Mouse (Mus musculus): ENCODE data around the gene Ankrd12.

Ankrd12 gene

DNA sequence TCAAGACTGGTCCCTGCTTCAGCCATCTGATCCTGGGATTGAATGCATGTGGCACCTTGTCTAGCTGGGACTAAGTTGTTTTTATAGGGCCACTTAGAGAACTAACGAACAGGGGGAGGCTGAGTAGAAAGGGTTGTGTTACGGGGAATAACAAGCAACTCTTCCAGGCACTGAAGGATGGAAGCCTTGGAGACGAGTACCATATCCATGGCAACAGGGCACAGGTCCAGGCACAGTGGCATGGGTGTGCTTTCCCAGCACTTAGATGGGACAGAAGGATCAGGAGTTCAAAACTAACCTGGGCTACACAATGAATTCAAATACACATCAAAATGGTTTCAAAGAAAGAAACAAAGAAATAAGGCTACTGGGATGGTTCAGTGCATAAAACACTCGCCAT is 149.8 kb downstream of the Ankrd12 start:
- Histone ChIP-seq H3K27me3 (ENCODE audit: insufficient read depth, low read length) (no peaks in the 10 kb centered on the region), H3K36me3 (ENCODE audit: insufficient read depth, low read length) (peaks cover 77% of the 10 kb centered on the region), H3K9me3 (ENCODE audit: low read length) (no peaks in the 10 kb centered on the region), H3K4me1 (replicated peaks; ENCODE audit: low read depth, low read length) (peaks cover 30% of the 10 kb centered on the region), H3K4me3 (replicated peaks; ENCODE audit: low read length) (no peak overlapping the region)
- no peak for TF ChIP-seq POU5F1 (IDR thresholded peaks at IDR 0.05; ENCODE audit: borderline replicate concordance, low read length)
- no peak for TF ChIP-seq CTCF (conservative IDR thresholded peaks at IDR 0.05; ENCODE audit: low read length)
- TF ChIP-seq NANOG (IDR thresholded peaks at IDR 0.05; ENCODE audit: borderline replicate concordance, low read length): no peak

DNA sequence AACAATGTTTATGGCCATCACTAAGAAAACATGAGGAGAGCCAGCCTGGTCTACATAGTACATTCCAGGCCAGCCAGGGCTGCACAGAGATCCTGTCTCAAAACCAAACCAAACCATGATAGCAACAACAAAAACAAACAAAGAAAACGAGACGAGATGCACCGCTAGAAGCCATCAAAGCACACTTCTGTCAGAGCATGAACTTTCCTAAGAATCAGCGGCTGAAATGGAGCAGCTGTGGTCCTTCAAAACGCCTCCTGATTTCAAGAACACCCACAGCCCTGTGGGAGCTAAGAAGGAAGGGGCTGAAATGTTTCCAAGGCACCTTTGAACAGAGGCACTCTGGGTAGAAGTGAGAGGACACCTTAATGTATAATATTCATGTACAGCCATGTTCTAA is 152.7 kb downstream of the Ankrd12 start:
- TF ChIP-seq POU5F1 (IDR thresholded peaks at IDR 0.05; ENCODE audit: borderline replicate concordance, low read length) (no peak), NANOG (IDR thresholded peaks at IDR 0.05; ENCODE audit: borderline replicate concordance, low read length) (no peak), CTCF (conservative IDR thresholded peaks at IDR 0.05; ENCODE audit: low read length) (no peak)
- H3K27me3 ChIP-seq (ENCODE audit: insufficient read depth, low read length): no peaks in the 10 kb centered on the region
- peaks cover 24% of the 10 kb centered on the region for H3K4me1 ChIP-seq (replicated peaks; ENCODE audit: low read depth, low read length)
- H3K36me3 ChIP-seq (ENCODE audit: insufficient read depth, low read length): peaks cover 68% of the 10 kb centered on the region
- no peaks in the 10 kb centered on the region for H3K9me3 ChIP-seq (ENCODE audit: low read length)
- no peak overlapping the region for H3K4me3 ChIP-seq (replicated peaks; ENCODE audit: low read length)

DNA sequence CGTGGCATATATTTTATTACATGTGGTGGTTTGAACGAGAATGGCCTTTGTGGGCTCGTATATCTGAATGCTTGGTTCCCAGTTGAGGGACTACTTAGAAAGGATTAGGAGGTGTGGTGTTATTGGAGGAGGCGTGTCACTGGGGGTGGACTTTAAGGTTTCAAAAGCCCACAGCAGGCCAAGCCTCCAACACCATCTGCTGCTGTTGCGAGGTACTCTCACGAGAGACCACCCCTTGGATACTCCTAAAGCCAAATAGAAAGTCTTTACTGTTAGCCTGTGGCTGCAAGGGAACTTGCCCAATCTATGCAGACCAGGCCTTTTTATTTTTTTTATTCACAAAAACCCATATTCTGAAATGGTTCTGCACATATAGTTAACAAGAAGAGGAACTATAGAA is 154.9 kb downstream of the Ankrd12 start:
- Histone ChIP-seq H3K4me3 (replicated peaks; ENCODE audit: low read length) (no peak overlapping the region), H3K4me1 (replicated peaks; ENCODE audit: low read depth, low read length) (peaks cover 36% of the 10 kb centered on the region), H3K9me3 (ENCODE audit: low read length) (no peaks in the 10 kb centered on the region), H3K36me3 (ENCODE audit: insufficient read depth, low read length) (peaks cover 51% of the 10 kb centered on the region), H3K27me3 (ENCODE audit: insufficient read depth, low read length) (no peaks in the 10 kb centered on the region)
- no peak for TF ChIP-seq CTCF (conservative IDR thresholded peaks at IDR 0.05; ENCODE audit: low read length)
- no peak for TF ChIP-seq NANOG (IDR thresholded peaks at IDR 0.05; ENCODE audit: borderline replicate concordance, low read length)
- TF ChIP-seq POU5F1 (IDR thresholded peaks at IDR 0.05; ENCODE audit: borderline replicate concordance, low read length): no peak

DNA sequence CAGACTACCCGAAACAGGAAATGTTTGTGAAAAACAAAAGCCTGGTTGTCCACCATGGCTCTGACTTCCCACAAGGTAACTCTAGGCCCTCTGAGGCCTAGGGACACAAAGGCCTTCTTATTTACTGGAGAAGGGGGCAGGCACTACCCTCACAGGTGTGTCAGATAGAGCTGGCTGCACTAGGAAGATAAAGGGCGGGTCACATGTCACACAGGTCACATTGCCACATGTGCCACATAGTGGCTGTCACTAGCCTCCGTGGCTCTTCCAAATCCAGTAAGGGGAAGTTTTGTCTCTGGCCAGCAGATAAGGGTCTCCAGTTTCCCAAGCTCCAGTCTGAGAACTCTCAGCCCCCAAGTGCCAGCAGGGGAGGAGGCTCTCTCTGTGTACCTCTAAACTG is 157.7 kb downstream of the Ankrd12 start:
- Histone ChIP-seq H3K36me3 (ENCODE audit: insufficient read depth, low read length) (peaks cover 25% of the 10 kb centered on the region), H3K4me3 (replicated peaks; ENCODE audit: low read length) (no peak overlapping the region), H3K9me3 (ENCODE audit: low read length) (no peaks in the 10 kb centered on the region), H3K4me1 (replicated peaks; ENCODE audit: low read depth, low read length) (peaks cover 59% of the 10 kb centered on the region), H3K27me3 (ENCODE audit: insufficient read depth, low read length) (no peaks in the 10 kb centered on the region)
- TF ChIP-seq POU5F1 (IDR thresholded peaks at IDR 0.05; ENCODE audit: borderline replicate concordance, low read length): no peak
- TF ChIP-seq CTCF (conservative IDR thresholded peaks at IDR 0.05; ENCODE audit: low read length): no peak
- no peak for TF ChIP-seq NANOG (IDR thresholded peaks at IDR 0.05; ENCODE audit: borderline replicate concordance, low read length)

DNA sequence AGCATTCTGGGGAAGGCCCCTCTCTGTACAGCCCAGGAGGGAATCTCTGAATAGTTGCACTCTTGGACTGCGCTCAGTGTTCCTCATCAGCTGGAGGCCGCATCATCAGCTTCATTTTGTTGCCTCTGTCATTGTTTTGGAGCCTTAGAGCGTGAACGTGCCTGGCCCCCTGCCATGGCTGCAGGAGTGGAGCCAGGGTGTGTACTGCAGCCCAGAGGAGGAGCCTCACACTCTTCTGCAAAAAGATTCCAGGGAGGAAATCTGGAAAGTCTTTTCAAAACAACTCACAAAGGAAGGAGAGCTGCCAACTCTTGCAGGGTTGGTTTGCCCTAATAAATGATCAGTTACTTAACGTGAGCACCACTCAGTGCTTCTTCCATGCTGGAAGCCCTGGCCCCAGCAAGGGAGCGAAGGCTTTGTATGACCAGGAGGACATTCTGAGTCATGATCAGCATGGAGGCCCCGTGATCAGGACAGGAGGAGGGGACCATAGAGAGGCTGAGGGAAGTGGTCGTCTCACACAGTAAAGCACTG is 160.7 kb downstream of the Ankrd12 start:
- peaks cover 79% of the 10 kb centered on the region for H3K4me1 ChIP-seq (replicated peaks; ENCODE audit: low read depth, low read length)
- H3K9me3 ChIP-seq (ENCODE audit: low read length): no peaks in the 10 kb centered on the region
- no peaks in the 10 kb centered on the region for H3K36me3 ChIP-seq (ENCODE audit: insufficient read depth, low read length)

More for the DNA sequence above, 160.7 kb downstream of the Ankrd12 start:
- Histone ChIP-seq H3K4me3 (replicated peaks; ENCODE audit: low read length) (peak overlapping the region; percentile 30), H3K27me3 (ENCODE audit: insufficient read depth, low read length) (no peaks in the 10 kb centered on the region)
- TF ChIP-seq NANOG (IDR thresholded peaks at IDR 0.05; ENCODE audit: borderline replicate concordance, low read length): no peak; the same call in 1 of the 2 replicates
- no peak for TF ChIP-seq POU5F1 (IDR thresholded peaks at IDR 0.05; ENCODE audit: borderline replicate concordance, low read length)
- TF ChIP-seq CTCF (conservative IDR thresholded peaks at IDR 0.05; ENCODE audit: low read length): no peak

Data from E14TG2a.4 (cell line).